Mouse (Mus musculus) B cell, adult 2 months (primary cell): Measurements from ENCODE around the gene Tbc1d2.
"Not testable (repeated sequence)": the region's sequence is repeated elsewhere in the genome, so short reads cannot be mapped to it uniquely, and the experiment has no call there.

Source experiments
- DNase-seq, 2 experiments: peaks; one replicate each; pipeline ENCODE4 v3.0.0; 2022

The Tbc1d2 gene

GRCm38 (mm10) chr4:46600473-46601257, 49.3 kb downstream of the Tbc1d2 start:
- peak in 1 of 2 experiments; percentile 28 for DNase-seq

GRCm38 (mm10) chr4:46599609-46600008, 50.4 kb downstream of the Tbc1d2 start:
- DNase-seq: not testable (repeated sequence)

- DNase-seq: no peak
These were observed 51.0 kb downstream of the Tbc1d2 start for GRCm38 (mm10) chr4:46598981-46599380.

- DNase-seq: no peak
These were observed 51.9 kb downstream of the Tbc1d2 start for GRCm38 (mm10) chr4:46598111-46598510.

GRCm38 (mm10) chr4:46597286-46597961, 52.6 kb downstream of the Tbc1d2 start:
- peak; percentile 54 to 56 for DNase-seq

GRCm38 (mm10) chr4:46596398-46596797, 53.6 kb downstream of the Tbc1d2 start:
- no peak for DNase-seq

GRCm38 (mm10) chr4:46594131-46594530, 55.9 kb downstream of the Tbc1d2 start:
- DNase-seq: no peak

- no peak for DNase-seq
These were observed 56.5 kb downstream of the Tbc1d2 start for GRCm38 (mm10) chr4:46593472-46593871.

- peak; percentile 41 to 56 for DNase-seq
These were observed 58.0 kb downstream of the Tbc1d2 start for GRCm38 (mm10) chr4:46591833-46592520.

- DNase-seq: no peak
These were observed 59.2 kb downstream of the Tbc1d2 start for GRCm38 (mm10) chr4:46590810-46591209.

- DNase-seq: no peak
These were observed 59.9 kb downstream of the Tbc1d2 start for GRCm38 (mm10) chr4:46589946-46590684.

GRCm38 (mm10) chr4:46589151-46589550, 60.9 kb downstream of the Tbc1d2 start:
- DNase-seq: no peak

GRCm38 (mm10) chr4:46586473-46586872, 63.5 kb downstream of the Tbc1d2 start:
- no peak for DNase-seq

- no peak for DNase-seq
These were observed 64.2 kb downstream of the Tbc1d2 start for GRCm38 (mm10) chr4:46585811-46586190.

GRCm38 (mm10) chr4:46585041-46585810, 64.8 kb downstream of the Tbc1d2 start:
- DNase-seq: no peak

- DNase-seq: not testable (repeated sequence)
These were observed 65.5 kb downstream of the Tbc1d2 start for GRCm38 (mm10) chr4:46584536-46584935.

- DNase-seq: not testable (repeated sequence)
These were observed 65.9 kb downstream of the Tbc1d2 start for GRCm38 (mm10) chr4:46584084-46584483.

- not testable (repeated sequence) for DNase-seq
These were observed 68.0 kb downstream of the Tbc1d2 start for GRCm38 (mm10) chr4:46582024-46582423.

GRCm38 (mm10) chr4:46581577-46581976, 68.4 kb downstream of the Tbc1d2 start:
- not testable (repeated sequence) for DNase-seq

GRCm38 (mm10) chr4:46580799-46581243, 69.2 kb downstream of the Tbc1d2 start:
- peak; percentile 64 to 67 for DNase-seq

- DNase-seq: not testable (repeated sequence)
These were observed 71.1 kb downstream of the Tbc1d2 start for GRCm38 (mm10) chr4:46578796-46579346.

- DNase-seq: no peak
These were observed 71.8 kb downstream of the Tbc1d2 start for GRCm38 (mm10) chr4:46578228-46578627.
